Mouse (Mus musculus): ENCODE measurements around the gene Ccdc187.

Gene Ccdc187

GRCm38 (mm10) chr2:26294457-26294856 is at the start of gene Ccdc187:
Gene Ccdc187, minus strand, starts transcription at chr2:26294557.
- DNase-seq (ENCODE audit: low spot score) = no peak

- no peak for DNase-seq (ENCODE audit: low spot score)
Observed at GRCm38 (mm10) chr2:26342609-26343490, 48.5 kb upstream of the Ccdc187 start.

GRCm38 (mm10) chr2:26342044-26342443 is 47.7 kb upstream of the Ccdc187 start:
- DNase-seq (ENCODE audit: low spot score) = peak; percentile 30

GRCm38 (mm10) chr2:26341510-26341981 is 47.2 kb upstream of the Ccdc187 start:
- no peak for DNase-seq (ENCODE audit: low spot score)

GRCm38 (mm10) chr2:26339204-26339551 is 44.8 kb upstream of the Ccdc187 start:
- peak; percentile 73 for DNase-seq (ENCODE audit: low spot score)

- DNase-seq (ENCODE audit: low spot score) = no peak
Observed at GRCm38 (mm10) chr2:26338302-26339203, 44.2 kb upstream of the Ccdc187 start.

- no peak for DNase-seq (ENCODE audit: low spot score)
Observed at GRCm38 (mm10) chr2:26330702-26331101, 36.3 kb upstream of the Ccdc187 start.

- no peak for DNase-seq (ENCODE audit: low spot score)
Observed at GRCm38 (mm10) chr2:26330056-26330468, 35.7 kb upstream of the Ccdc187 start.

- no peak for DNase-seq (ENCODE audit: low spot score)
Observed at GRCm38 (mm10) chr2:26329402-26329801, 35.0 kb upstream of the Ccdc187 start.

GRCm38 (mm10) chr2:26327852-26328251 is 33.5 kb upstream of the Ccdc187 start:
- DNase-seq (ENCODE audit: low spot score) = no peak

GRCm38 (mm10) chr2:26325386-26326181 is 31.2 kb upstream of the Ccdc187 start:
- peak; percentile 62 for DNase-seq (ENCODE audit: low spot score)

- DNase-seq (ENCODE audit: low spot score) = no peak
Observed at GRCm38 (mm10) chr2:26324917-26325316, 30.6 kb upstream of the Ccdc187 start.

- no peak for DNase-seq (ENCODE audit: low spot score)
Observed at GRCm38 (mm10) chr2:26323589-26324325, 29.4 kb upstream of the Ccdc187 start.

- DNase-seq (ENCODE audit: low spot score) = no peak
Observed at GRCm38 (mm10) chr2:26320245-26321185, 26.2 kb upstream of the Ccdc187 start.

GRCm38 (mm10) chr2:26319519-26320244 is 25.3 kb upstream of the Ccdc187 start:
- no peak for DNase-seq (ENCODE audit: low spot score)

- no peak for DNase-seq (ENCODE audit: low spot score)
Observed at GRCm38 (mm10) chr2:26319109-26319508, 24.8 kb upstream of the Ccdc187 start.

- no peak for DNase-seq (ENCODE audit: low spot score)
Observed at GRCm38 (mm10) chr2:26317991-26318672, 23.8 kb upstream of the Ccdc187 start.

- no peak for DNase-seq (ENCODE audit: low spot score)
Observed at GRCm38 (mm10) chr2:26317371-26317770, 23.0 kb upstream of the Ccdc187 start.
